Mouse (Mus musculus): ENCODE measurements around the gene Olfr358. TPM values are rescaled to one million over a fixed set of nuclear protein-coding genes. Genes with fewer than 3 reads are reported as not detected.

The Olfr358 gene
- polyA plus RNA-seq (2012; rRNA removed) = not detected in 2 replicates

DNA sequence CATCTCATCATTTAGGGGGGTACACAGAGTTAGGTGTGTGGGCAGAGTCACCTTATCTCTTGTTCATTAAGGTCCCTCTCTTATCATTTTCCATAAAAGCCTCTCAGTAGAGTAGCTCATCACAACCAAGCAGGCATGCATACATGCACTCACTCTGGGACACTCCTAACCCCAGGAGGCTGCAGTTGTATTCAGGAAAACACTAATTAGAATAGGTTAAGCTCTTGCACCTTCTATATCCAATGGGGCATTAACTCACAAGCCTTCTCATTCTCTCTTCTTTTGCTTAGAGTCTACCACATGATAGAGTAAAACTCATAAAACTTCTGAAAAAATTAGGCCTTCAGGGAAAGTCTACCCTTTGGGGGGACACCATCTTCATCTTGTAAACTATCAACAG is at the start of gene Olfr358:
Gene Olfr358 (minus strand): TSS at position 101 of the 400 bp plus-strand sequence.
- DNase-seq (ENCODE audit: low read depth, low spot score) = no peak

DNA sequence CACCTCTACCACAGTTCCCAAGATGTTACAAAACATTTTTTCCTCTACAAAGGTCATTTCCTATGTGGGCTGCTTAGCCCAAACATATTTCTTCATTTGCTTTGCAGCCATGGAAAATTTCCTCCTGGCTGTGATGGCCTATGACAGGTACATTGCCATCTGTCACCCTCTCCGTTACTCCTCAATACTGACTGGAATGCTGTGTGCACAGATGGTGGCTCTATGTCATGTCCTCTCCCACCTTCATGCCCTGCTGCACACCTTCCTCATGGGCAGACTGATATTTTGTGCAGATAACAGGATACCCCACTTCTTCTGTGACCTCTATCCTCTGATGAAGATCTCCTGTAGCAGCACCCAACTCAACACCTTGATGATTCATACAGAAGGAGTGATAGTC is 12.1 kb downstream of the Olfr358 start:
- DNase-seq (ENCODE audit: low read depth, low spot score) = no peak
- WGBS = 88% methylated on average over 1 of the region's 1 CpGs

DNA sequence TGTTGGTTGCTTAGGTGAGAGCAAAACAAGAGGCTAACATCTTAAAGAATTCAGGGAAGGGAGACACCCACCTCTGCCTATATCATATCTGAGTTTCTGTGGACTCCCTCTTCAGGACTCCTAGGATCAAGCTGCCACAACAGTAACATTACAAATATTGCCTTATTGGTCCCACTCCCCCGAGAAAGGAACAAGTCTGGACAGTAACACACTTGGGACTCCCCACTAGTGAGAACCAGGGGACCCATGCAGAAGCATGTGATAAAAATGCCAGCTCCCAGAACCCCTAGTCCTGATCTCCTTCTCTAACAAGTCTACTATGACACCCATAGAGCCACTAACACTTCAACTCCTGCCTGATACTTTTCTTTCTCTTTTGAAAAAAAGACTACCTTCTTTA is 15.6 kb downstream of the Olfr358 start, which contains the start of gene Olfr357:
Gene Olfr357 (plus strand): TSS at position 301 of the 400 bp plus-strand sequence.
- DNase-seq (ENCODE audit: low read depth, low spot score) = no peak
- WGBS = 42% methylated on average over 1 of the region's 1 CpGs

Other genes starting within 250 kb of the Olfr358 start
- gene Olfr348, start 225.1 kb downstream of the Olfr358 start, polyA plus RNA-seq (2012; rRNA removed) = not detected in 2 replicates
- not detected in 2 replicates for gene Olfr50, start 218.8 kb downstream of the Olfr358 start, polyA plus RNA-seq (2012; rRNA removed)
- gene Olfr3, start 192.3 kb downstream of the Olfr358 start, polyA plus RNA-seq (2012; rRNA removed) = not detected in 2 replicates
- not detected in 2 replicates for gene Olfr350, start 163.0 kb downstream of the Olfr358 start, polyA plus RNA-seq (2012; rRNA removed)
- gene Olfr351, start 146.7 kb downstream of the Olfr358 start, polyA plus RNA-seq (2012; rRNA removed) = not detected in 2 replicates
- not detected in 2 replicates for gene Olfr352, start 140.9 kb downstream of the Olfr358 start, polyA plus RNA-seq (2012; rRNA removed)
- not detected in 2 replicates for gene Olfr353, start 116.4 kb downstream of the Olfr358 start, polyA plus RNA-seq (2012; rRNA removed)
- gene Olfr354, start 103.7 kb downstream of the Olfr358 start, polyA plus RNA-seq (2012; rRNA removed) = not detected in 2 replicates
- not detected in 2 replicates for gene Olfr355, start 80.4 kb downstream of the Olfr358 start, polyA plus RNA-seq (2012; rRNA removed)
- gene Olfr356, start 72.2 kb downstream of the Olfr358 start, polyA plus RNA-seq (2012; rRNA removed) = not detected in 2 replicates
- gene Olfr357, start 15.5 kb downstream of the Olfr358 start, polyA plus RNA-seq (2012; rRNA removed) = not detected in 2 replicates
- not detected in 2 replicates for gene Olfr360, start 56.4 kb upstream of the Olfr358 start, polyA plus RNA-seq (2012; rRNA removed)
- gene Olfr361, start 80.0 kb upstream of the Olfr358 start, polyA plus RNA-seq (2012; rRNA removed) = not detected in 2 replicates
- gene Olfr362, start 108.6 kb upstream of the Olfr358 start, polyA plus RNA-seq (2012; rRNA removed) = not detected in 2 replicates
- gene Olfr364-ps1, start 130.0 kb upstream of the Olfr358 start, polyA plus RNA-seq (2012; rRNA removed) = not detected in 2 replicates
- not detected in 2 replicates for gene Olfr365, start 178.9 kb upstream of the Olfr358 start, polyA plus RNA-seq (2012; rRNA removed)
- gene Olfr366, start 202.2 kb upstream of the Olfr358 start, polyA plus RNA-seq (2012; rRNA removed) = not detected in 2 replicates

All from large intestine, adult 2 months (tissue).